Mouse (Mus musculus): ENCODE measurements around the gene Slc34a2.

GRCm38 (mm10) chr5:52996145-52996544, 41.7 kb upstream of the Slc34a2 start:
- TF ChIP-seq POLR2A (IDR thresholded peaks at IDR 0.05; ENCODE audit: low read depth, low read length): no peak
- TF ChIP-seq CTCF (IDR thresholded peaks at IDR 0.05; ENCODE audit: borderline replicate concordance, insufficient read depth, low read length): no peak

All from embryonic fibroblast, embryonic 13.5 days (primary cell).